Mouse (Mus musculus) embryonic facial prominence, embryonic 14.5 days (tissue): ENCODE measurements around the gene Reln. TPM values are rescaled to one million over a fixed set of nuclear protein-coding genes. Genes with fewer than 3 reads are reported as not detected.

Source experiments
- ATAC-seq: fragments of 200-750 bp; cut with Nextera tagmentation; 2 replicates; pipeline ENCODE4 v1.8.0; 2017; ENCODE audit warnings: low read depth, moderate number of reproducible peaks, moderate TSS enrichment
- DNase-seq: peaks from one replicate; pipeline ENCODE4 v3.0.0-alpha.2; 2015; ENCODE audit warnings: low spot score
- H3K27ac ChIP-seq: fragments of 300-500 bp; sonication (generic); replicated peaks from 2 replicates; pipeline ENCODE4 v1.5.1; 2014; ENCODE audit warnings: low read depth, mild to moderate bottlenecking, low read length, moderate library complexity
- H3K27me3 ChIP-seq: fragments of 300-500 bp; sonication (generic); replicated peaks from 2 replicates; pipeline ENCODE4 v1.6.1; 2014; ENCODE audit warnings: low read length; ENCODE audit not compliant: control insufficient read depth, insufficient read depth
- H3K36me3 ChIP-seq: fragments of 300-500 bp; sonication (generic); 2 replicates; pipeline ENCODE4 v1.6.1; 2014; ENCODE audit warnings: low read length, mixed read lengths; ENCODE audit not compliant: control insufficient read depth, insufficient read depth
- H3K4me1 ChIP-seq: fragments of 300-500 bp; sonication (generic); 2 replicates; pipeline ENCODE4 v1.6.1; 2014; ENCODE audit warnings: antibody characterized with exemption, low read length; ENCODE audit not compliant: control insufficient read depth, insufficient read depth
- H3K4me2 ChIP-seq: fragments of 300-500 bp; sonication (generic); 2 replicates; pipeline ENCODE4 v1.6.1; 2014; ENCODE audit warnings: low read depth, mild to moderate bottlenecking, low read length, moderate library complexity, mixed read lengths
- H3K4me3 ChIP-seq: fragments of 300-500 bp; sonication (generic); 2 replicates; pipeline ENCODE4 v1.5.1; 2014; ENCODE audit warnings: low read depth, mild to moderate bottlenecking, low read length
- H3K9ac ChIP-seq: fragments of 300-500 bp; sonication (generic); 2 replicates; pipeline ENCODE4 v1.6.1; 2014; ENCODE audit warnings: low read depth, mild to moderate bottlenecking, low read length, moderate library complexity, mixed read lengths
- H3K9me3 ChIP-seq: fragments of 300-500 bp; sonication (generic); 2 replicates; pipeline ENCODE4 v1.6.1; 2016; ENCODE audit warnings: low read length; ENCODE audit not compliant: control insufficient read depth
- WGBS: fragments of 180-500 bp; shearing (Covaris S2); extraction: QIAGEN DNeasy Blood & Tissue Kit; methylation state at CpG from one replicate; pipeline ENCODE4 v1.1.7; 2014; 5-methylcytosine and 5-hydroxymethylcytosine counted together
- polyA plus RNA-seq: library from polyadenylated mRNA; unstranded; fragments of >200 nt; fragmentation: Nextera tagmentation; extraction: Ambion mirVana; gene quantifications from 2 replicates; pipeline ENCODE4 v1.2.1, GENCODE M21; 2014

Gene Reln
- polyA plus RNA-seq, 1 experiment from 2014 or later: 7.6 TPM

GRCm38 (mm10) chr5:22190333-22190732 lies 154.2 kb downstream of the Reln start:
- Histone ChIP-seq H3K27ac (no peak overlapping the region), H3K4me3 (no peak overlapping the region), H3K4me2 (no peak overlapping the region), H3K9me3 (no peaks in the 10 kb centered on the region), H3K36me3 (no peaks in the 10 kb centered on the region), H3K27me3 (no peaks in the 10 kb centered on the region), H3K9ac (no peak overlapping the region), H3K4me1 (no peaks in the 10 kb centered on the region)
- WGBS: 73% methylated on average over 3 of the region's 3 CpGs
- ATAC-seq (no peak), DNase-seq (no peak)

- ATAC-seq: no peak
- no peak for DNase-seq
- Histone ChIP-seq H3K4me3 (no peak overlapping the region), H3K4me2 (no peak overlapping the region), H3K27me3 (no peaks in the 10 kb centered on the region), H3K36me3 (no peaks in the 10 kb centered on the region), H3K4me1 (no peaks in the 10 kb centered on the region), H3K27ac (no peak overlapping the region), H3K9ac (no peak overlapping the region), H3K9me3 (no peaks in the 10 kb centered on the region)
- 56% methylated on average over 3 of the region's 3 CpGs for WGBS
Observed at GRCm38 (mm10) chr5:22187599-22187998, 156.9 kb downstream of the Reln start.

- no peak for DNase-seq
- no peaks in the 10 kb centered on the region for H3K4me1 ChIP-seq
- H3K4me2 ChIP-seq: no peak overlapping the region
- H3K9me3 ChIP-seq: no peaks in the 10 kb centered on the region
- H3K4me3 ChIP-seq: no peak overlapping the region
- no peak overlapping the region for H3K9ac ChIP-seq
- H3K27ac ChIP-seq: no peak overlapping the region
- WGBS: 84% methylated on average over 5 of the region's 5 CpGs
- no peaks in the 10 kb centered on the region for H3K27me3 ChIP-seq
- ATAC-seq: no peak
- no peaks in the 10 kb centered on the region for H3K36me3 ChIP-seq
Observed at GRCm38 (mm10) chr5:22176480-22176879, 168.0 kb downstream of the Reln start.

- DNase-seq (no peak), ATAC-seq (no peak)
- H3K4me3 ChIP-seq: no peak overlapping the region
- H3K27ac ChIP-seq: no peak overlapping the region
- H3K9ac ChIP-seq: no peak overlapping the region
- no peaks in the 10 kb centered on the region for H3K27me3 ChIP-seq
- WGBS: 81% methylated on average over 5 of the region's 5 CpGs
- H3K4me2 ChIP-seq: no peak overlapping the region
- H3K9me3 ChIP-seq: no peaks in the 10 kb centered on the region
- H3K4me1 ChIP-seq: no peaks in the 10 kb centered on the region
- H3K36me3 ChIP-seq: no peaks in the 10 kb centered on the region
Observed at GRCm38 (mm10) chr5:22171336-22171735, 173.2 kb downstream of the Reln start.

- no peaks in the 10 kb centered on the region for H3K27me3 ChIP-seq
- H3K4me1 ChIP-seq: no peaks in the 10 kb centered on the region
- DNase-seq: peak; percentile 52
- H3K4me3 ChIP-seq: no peak overlapping the region
- WGBS: 67% methylated on average over 10 of the region's 10 CpGs
- H3K9me3 ChIP-seq: no peaks in the 10 kb centered on the region
- ATAC-seq: peak; percentile 72
- no peaks in the 10 kb centered on the region for H3K36me3 ChIP-seq
- no peak overlapping the region for H3K4me2 ChIP-seq
- no peak overlapping the region for H3K27ac ChIP-seq
- no peak overlapping the region for H3K9ac ChIP-seq
Observed at GRCm38 (mm10) chr5:22164060-22164934, 180.2 kb downstream of the Reln start.

GRCm38 (mm10) chr5:22160935-22161334 lies 183.6 kb downstream of the Reln start:
- DNase-seq (no peak), ATAC-seq (no peak)
- Histone ChIP-seq H3K27ac (no peak overlapping the region), H3K4me3 (no peak overlapping the region), H3K27me3 (no peaks in the 10 kb centered on the region), H3K4me1 (no peaks in the 10 kb centered on the region), H3K9me3 (no peaks in the 10 kb centered on the region), H3K9ac (no peak overlapping the region), H3K4me2 (no peak overlapping the region), H3K36me3 (no peaks in the 10 kb centered on the region)
- WGBS: 47% methylated on average over 2 of the region's 2 CpGs

- Histone ChIP-seq H3K27ac (no peak overlapping the region), H3K9me3 (no peaks in the 10 kb centered on the region), H3K9ac (no peak overlapping the region), H3K4me1 (no peaks in the 10 kb centered on the region), H3K4me2 (no peak overlapping the region), H3K27me3 (no peaks in the 10 kb centered on the region), H3K36me3 (no peaks in the 10 kb centered on the region), H3K4me3 (no peak overlapping the region)
- DNase-seq (no peak), ATAC-seq (no peak)
- WGBS: 86% methylated on average over 11 of the region's 11 CpGs
Observed at GRCm38 (mm10) chr5:22158754-22159153, 185.7 kb downstream of the Reln start.

- no peak overlapping the region for H3K4me3 ChIP-seq
- H3K4me1 ChIP-seq: no peaks in the 10 kb centered on the region
- no peaks in the 10 kb centered on the region for H3K27me3 ChIP-seq
- DNase-seq: no peak
- H3K9me3 ChIP-seq: no peaks in the 10 kb centered on the region
- H3K9ac ChIP-seq: no peak overlapping the region
- H3K27ac ChIP-seq: no peak overlapping the region
- no peaks in the 10 kb centered on the region for H3K36me3 ChIP-seq
- no peak for ATAC-seq
- 44% methylated on average over 6 of the region's 6 CpGs for WGBS
- no peak overlapping the region for H3K4me2 ChIP-seq
Observed at GRCm38 (mm10) chr5:22153601-22154000, 190.9 kb downstream of the Reln start.

- Histone ChIP-seq H3K4me1 (no peaks in the 10 kb centered on the region), H3K27me3 (no peaks in the 10 kb centered on the region), H3K27ac (no peak overlapping the region), H3K36me3 (no peaks in the 10 kb centered on the region), H3K9ac (no peak overlapping the region), H3K4me3 (no peak overlapping the region), H3K9me3 (peaks cover 9% of the 10 kb centered on the region), H3K4me2 (no peak overlapping the region)
- DNase-seq (no peak), ATAC-seq (no peak)
- 65% methylated on average over 4 of the region's 4 CpGs for WGBS
Observed at GRCm38 (mm10) chr5:22141821-22142220, 202.7 kb downstream of the Reln start.
